Mouse (Mus musculus): ENCODE results near the gene Olfr992.
"Not testable (repeated sequence)": the region's sequence is repeated elsewhere in the genome, so short reads cannot be mapped to it uniquely, and the experiment has no call there.

Gene Olfr992

GRCm38 (mm10) chr2:85409369-85409768 lies at the start of gene Olfr992:
Gene Olfr992, minus strand, starts transcription at chr2:85409469.
- DNase-seq = no peak

- no peak for DNase-seq
Observed at GRCm38 (mm10) chr2:85443539-85443938, 34.3 kb upstream of the Olfr992 start, which contains the start of gene Olfr995. Gene Olfr995, minus strand, starts transcription at chr2:85443639.

- DNase-seq = no peak
Observed at GRCm38 (mm10) chr2:85442546-85442945, 33.3 kb upstream of the Olfr992 start.

DNA sequence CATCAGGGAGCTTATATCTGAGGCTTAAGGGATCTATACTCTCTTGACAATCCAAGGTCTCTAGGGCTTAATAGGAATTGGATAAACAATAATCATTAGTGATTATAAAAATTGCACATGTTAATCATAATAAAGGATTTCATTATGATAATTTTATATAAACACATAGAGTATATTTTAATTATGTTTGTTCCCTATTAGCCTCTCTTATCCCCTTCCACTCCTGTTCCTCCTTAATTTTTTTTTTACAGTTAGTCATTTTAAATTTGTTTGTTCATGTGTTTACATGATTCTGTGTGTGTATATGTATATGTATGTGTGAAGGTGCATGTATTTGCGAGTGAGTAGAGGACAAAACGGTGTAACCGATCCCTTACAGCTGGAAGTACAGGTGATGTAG lies 27.1 kb upstream of the Olfr992 start, which contains the start of gene Olfr994:
TSS of gene Olfr994 (minus strand) at position 101 of the 400 bp plus-strand sequence.
- DNase-seq = no peak

DNA sequence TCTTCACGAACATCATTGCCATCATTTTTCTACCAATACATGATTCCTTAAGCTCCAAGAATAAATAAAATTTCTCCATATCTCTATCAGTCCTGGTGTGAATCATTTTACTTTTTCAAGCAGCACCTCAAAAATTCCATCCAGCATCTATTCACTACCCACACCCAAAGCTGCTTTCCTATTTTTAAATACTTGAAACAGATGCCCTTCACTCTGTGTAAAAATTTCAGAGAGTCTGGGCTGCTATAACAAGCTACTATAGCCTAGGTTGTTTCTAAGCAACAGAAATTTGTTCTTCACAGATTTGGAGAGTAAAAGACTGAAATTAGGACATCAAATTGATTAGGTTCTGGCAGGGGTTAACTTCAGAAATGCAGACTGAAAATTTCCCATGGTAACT lies 16.6 kb upstream of the Olfr992 start:
- DNase-seq = no peak

- DNase-seq = no peak
Observed at GRCm38 (mm10) chr2:85414777-85415176, 5.5 kb upstream of the Olfr992 start, which contains the start of gene Olfr993. Gene Olfr993, minus strand, starts transcription at chr2:85414877.

GRCm38 (mm10) chr2:85363127-85363526 lies 46.1 kb downstream of the Olfr992 start, which contains the start of gene Olfr988:
Gene Olfr988, minus strand, starts transcription at chr2:85363227.
- DNase-seq = not testable (repeated sequence)
